Mouse (Mus musculus) thymus, postnatal 36 days (tissue): ENCODE measurements around the gene Klf16.
A peak's percentile ranks its signal among the peaks of the same experiment; 100 is the strongest.

Experiments
- DNase-seq, 2 experiments: peaks; one replicate each; pipeline ENCODE4 v3.0.0; 2022; ENCODE audit warnings: mixed read lengths in 2 of 2

The Klf16 gene

DNA sequence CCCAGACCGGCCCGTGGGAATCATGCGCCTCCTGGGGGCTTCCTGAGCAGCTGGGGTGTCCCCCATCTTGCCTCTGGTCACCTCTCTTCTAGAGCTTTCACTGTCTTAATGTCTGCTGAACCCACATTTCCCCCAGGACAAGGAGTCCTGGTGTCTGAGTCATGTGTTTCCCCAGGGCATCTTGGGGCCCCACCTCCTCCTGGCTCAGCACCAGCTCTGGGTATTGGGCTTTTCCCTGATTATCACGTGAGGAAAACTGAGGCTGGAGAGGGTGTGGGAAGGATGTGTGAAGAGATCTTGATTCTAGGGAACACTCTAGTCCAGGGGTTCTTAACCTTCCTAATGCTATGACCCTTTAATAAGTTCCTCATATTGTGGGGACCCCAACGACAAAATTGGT lies 38.9 kb downstream of the Klf16 start:
- no peak for DNase-seq

DNA sequence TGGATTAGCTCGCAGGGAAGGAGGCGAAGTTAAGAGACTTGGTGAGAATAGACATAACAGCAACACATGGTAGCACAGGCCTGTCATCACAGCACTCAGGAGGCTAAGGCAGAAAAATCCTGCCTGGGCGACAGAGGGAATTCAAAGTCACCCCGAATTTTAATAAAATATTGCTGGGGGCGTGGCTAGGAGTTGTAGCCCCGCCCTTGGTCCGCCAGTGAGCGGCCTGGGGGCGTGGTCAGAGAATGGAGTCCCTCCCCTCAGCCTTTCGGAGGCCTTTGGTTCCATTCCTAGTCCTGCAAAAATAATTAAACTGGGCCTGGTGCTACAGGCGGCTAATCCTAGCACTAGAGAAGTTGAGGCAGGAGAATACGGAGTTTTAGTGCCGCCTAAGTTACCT lies 41.4 kb downstream of the Klf16 start:
- no peak for DNase-seq

DNA sequence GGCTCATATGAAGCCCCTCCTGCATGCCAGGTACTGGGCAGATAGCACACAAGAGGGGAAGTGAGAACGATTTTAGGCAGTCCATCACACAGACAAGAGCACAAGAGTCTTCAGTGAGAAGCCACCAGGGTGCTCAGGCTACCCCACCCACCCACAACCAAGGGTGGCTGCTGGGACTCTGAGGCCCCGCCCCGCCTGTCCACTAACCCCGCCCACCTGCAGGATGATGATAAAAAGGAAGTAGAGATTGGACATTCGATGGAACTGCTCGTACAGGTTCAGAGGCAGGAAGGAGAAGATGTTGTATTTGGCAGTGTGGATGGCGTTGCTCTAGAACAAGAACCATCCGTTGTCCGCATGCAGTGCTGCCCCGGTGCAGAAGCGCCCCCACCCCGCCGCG lies 42.0 kb downstream of the Klf16 start:
- DNase-seq = no peak

DNA sequence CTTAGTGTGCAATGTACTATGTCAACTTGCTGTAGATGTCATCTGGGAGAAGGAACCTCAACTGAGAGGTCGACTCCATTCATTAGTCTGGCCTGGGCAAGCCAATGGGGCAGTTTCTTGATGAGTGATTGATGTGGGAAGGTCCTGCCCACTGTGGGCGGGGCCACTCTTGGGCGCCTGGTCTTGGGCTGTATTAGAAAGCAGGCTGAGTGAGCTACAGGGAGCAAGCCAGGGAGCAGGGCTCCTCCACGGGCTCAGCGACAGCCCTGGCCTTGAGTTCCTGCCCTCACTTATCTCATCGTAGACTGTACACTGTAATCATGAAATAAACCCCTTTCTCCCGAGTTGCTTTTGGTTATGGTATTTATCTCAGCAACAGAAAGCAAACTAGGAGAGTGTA lies 43.4 kb downstream of the Klf16 start:
- no peak for DNase-seq

DNA sequence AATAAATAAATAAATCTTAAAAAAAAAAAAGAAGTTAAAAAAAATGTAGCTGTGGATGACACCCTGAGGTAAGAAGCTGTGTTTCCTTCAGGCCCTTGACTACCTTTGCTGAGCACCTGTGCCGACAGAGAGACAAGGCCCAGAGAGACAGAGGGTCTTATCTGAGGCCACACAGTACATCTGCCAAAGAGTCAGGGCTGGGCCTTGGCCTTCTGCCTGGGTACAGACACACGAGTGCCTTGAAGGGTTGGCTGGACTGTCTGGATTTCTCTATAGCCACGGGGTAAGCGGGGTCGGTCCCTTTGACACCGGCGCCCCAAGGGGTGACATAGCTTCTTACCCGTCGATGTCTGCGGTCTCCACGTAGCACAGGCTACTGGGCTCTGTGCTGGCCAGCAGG lies 44.3 kb downstream of the Klf16 start:
- no peak for DNase-seq

DNA sequence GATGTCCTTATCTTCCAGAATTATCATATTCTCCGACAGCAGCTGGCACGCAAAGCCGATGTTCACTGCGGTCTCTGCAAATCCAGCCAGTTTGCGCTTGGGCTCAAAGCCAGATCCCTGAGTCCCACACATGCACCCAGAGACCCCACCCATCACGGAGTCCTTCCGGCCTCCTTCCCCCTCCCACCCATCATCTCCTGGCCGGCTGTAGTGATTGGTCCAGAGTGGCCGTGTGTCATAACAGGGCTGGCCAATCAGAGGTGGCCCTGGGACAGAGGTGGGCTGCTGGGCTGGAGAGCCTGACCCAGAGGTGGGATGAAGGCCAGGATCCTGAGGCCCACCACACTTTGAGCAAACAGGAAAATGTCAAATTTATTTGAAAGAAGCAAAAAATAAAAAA lies 50.9 kb downstream of the Klf16 start:
- DNase-seq = no peak

DNA sequence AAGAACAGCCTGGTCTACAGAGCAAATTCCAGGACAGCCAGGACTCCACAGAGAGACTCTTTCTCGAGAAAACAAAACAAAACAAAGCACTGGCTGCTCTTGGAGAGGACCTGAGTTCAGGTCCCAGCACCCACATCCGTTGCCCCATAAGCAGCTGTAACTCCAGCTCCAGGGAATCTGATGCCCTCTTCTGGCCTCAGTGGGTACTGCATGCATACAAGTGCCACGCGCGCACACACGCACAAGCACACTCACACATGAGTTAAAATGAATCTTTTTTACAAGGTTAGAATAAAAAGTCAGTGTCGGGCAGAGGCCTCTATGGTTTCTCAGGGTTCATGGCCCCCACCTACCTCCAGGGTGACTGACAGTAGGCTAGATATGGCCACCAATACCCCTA lies 53.8 kb downstream of the Klf16 start:
- peak in 1 of 2 experiments; percentile 22 for DNase-seq

DNA sequence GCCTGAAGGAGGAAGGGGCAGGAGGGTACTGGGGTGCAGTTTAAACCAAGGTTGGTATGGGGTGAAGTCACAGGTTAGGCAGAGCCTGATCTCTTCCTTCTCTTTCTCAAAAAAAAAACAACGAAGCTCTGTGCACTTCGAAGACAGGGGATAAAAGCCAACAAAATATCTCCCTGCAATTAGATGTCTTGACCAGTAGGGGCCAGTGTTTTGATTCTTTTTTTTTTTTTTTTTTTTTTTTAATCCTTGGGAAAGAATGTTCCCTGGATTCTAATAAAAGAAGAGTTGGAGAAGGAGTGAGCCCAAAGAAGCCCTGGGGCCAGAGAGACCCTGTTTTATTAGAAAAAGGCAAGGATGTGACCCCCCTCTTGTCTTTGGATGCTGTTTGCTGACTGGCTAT lies 57.8 kb downstream of the Klf16 start:
- DNase-seq = no peak
